Mouse (Mus musculus) liver, postnatal 0 days (tissue): ENCODE results near the gene Ccnk.

Source experiments
- CTCF ChIP-seq: sonication (generic); IDR thresholded peaks from 2 replicates; pipeline ENCODE4 v1.5.1; 2016; ENCODE audit warnings: antibody characterized with exemption, low read depth
- EP300 ChIP-seq: IDR thresholded peaks from 2 replicates; pipeline ENCODE4 v1.6.1; 2016; ENCODE audit warnings: antibody characterized with exemption, low read depth, mild to moderate bottlenecking

GRCm38 (mm10) chr12:108240401-108240890 is 61.1 kb downstream of the Ccnk start:
- TF ChIP-seq CTCF: no peak
- TF ChIP-seq EP300: no peak
